Mouse (Mus musculus): ENCODE data around the gene Cdh4.

Cdh4 gene

DNA sequence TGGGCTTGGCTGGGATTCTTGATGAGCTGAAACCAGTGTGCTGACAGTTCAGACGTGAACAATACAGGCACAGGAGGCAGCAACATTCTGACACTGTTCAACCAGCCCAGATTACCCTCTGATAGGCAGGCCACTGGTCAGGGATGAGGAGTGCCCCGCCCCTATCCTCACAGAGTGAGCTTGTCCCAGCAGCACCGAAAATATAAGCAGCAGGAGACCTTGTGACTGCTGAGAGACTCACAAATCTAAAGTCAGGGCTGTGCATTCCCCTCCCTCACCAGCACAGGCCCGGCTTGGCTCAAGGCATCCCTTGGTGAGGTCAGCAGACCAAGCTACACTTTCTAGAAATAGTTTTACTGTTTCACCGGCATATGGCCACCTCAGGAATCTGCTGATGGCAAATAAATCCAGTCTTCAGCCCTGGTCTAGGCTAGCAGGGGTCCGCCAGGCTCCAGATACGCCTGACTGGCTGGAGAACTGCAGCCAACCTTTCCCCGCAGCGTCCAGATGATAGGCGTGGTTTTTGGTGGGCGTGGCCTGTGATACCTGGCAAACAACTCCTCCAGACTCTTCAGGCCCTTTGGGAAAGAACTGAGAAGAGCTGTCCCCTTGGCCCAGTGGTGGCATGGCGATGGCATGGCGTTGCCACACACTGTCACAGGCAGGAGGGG lies 332.3 kb downstream of the Cdh4 start:
- in situ Hi-C loops (cut with MboI, MseI): no loop called here

DNA sequence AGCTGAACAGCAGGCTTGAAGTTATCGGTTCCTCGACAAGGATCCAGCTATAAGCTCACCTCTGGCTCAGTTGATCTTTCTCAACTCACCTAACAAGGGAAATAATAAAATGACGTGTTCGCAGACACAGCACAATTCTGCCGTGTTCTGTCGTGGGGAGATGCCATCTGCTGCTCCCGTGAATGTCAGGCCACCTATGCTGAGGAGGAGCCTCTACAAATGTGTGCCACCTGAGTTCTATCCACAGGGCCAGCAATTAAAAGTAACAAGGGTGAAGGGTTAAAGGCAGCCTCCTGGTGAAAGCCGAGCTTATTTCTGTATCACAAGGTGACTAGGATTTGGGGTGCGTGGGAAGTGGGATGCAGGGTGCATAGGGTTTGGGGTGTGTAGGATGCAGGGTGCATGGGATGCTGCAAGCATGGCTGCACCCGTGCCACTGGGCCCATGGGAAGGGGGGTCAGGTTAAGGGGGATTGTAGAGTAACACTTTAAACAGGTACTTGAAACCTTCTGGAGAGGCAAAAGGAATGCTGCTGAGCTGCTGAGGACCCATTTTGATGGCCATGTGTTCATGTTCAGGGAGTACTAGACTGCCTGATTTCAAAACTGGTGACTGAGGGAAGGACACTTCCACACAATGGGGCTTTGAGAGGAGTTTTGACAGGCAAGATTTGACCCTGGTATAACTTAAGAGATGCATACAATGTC lies 333.9 kb downstream of the Cdh4 start:
- in situ Hi-C loops (cut with MboI, MseI): no loop called here

DNA sequence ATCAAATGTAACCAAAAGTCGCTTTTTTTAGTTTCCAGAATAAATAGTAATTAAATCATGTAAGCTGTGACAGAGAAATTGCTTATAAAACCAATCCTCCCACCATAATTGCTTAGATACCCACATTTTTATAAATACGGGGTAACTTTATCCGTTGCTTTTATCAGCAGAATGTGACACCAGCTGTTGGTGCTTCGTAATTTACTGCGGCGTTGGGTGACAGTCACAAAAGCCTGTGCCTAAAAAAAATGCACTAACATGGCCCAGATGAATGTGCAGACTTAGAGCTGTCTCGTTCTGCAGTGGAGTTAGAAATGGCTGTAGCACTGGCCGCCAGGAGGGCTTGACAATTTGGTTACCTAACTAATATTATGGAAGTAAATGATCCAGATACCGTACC lies 337.0 kb downstream of the Cdh4 start:
- in situ Hi-C loops (cut with MboI, MseI): no loop called here

DNA sequence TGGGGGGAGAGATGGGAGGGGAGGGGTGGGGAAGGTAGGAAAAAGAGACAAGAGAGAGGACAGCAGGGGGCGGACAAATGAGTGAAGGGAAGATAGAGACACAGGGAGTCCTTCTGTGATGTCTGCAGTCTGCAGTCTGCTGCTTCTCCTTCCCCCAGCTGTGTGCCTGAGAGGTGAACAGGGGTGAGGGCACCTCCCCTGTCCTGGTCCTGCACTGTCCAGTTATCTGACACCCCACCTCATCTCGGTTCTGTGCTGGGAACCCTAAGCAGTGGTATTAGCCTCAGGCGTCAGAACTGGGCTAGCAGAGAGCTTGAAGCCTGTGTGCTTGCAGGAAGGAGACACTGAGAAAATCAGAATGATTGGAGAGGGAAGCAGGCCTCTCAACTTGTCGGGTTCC lies 338.7 kb downstream of the Cdh4 start:
- in situ Hi-C loops (cut with MboI, MseI): no loop called here

DNA sequence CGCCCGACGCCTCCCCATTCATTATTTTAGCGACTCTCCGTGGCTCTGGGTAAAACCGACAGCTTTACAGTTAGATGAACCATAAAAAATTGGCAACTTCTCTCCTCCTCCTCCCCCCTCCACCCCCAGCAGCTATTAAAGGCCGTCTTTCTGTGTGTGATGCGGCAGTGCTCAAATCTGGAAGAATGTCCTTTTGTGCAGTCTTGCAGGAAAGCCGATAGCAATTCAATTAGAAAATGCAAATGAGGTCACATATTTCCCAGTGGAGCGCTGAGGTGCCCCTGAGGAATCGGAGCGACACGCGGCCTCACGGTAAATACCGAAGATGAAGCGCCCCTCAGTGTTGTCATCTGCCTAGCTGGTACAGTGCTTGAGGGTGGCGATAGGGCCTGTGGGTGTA lies 345.0 kb downstream of the Cdh4 start:
- in situ Hi-C loops (cut with MboI, MseI): no loop called here

DNA sequence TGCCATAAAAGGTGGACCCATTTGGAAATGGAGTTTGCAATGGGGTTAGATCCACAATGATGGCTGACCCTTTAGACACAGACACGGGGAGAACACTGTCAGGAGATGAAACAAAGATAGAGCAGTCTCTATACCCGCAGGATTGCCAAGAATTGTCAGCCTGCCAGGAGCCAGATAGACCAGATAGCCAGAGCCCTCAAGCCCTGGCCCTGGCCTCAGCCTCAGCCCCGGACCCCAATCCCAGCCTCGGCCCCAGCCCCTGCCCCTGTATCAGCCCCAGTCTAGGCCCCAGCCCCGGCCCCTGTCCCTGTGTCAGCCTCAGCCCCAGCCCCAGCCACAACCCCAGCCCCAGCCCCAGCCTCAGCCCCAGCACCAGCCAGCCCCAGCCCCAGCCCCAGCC lies 345.6 kb downstream of the Cdh4 start:
- in situ Hi-C loops (cut with MboI, MseI): no loop called here

DNA sequence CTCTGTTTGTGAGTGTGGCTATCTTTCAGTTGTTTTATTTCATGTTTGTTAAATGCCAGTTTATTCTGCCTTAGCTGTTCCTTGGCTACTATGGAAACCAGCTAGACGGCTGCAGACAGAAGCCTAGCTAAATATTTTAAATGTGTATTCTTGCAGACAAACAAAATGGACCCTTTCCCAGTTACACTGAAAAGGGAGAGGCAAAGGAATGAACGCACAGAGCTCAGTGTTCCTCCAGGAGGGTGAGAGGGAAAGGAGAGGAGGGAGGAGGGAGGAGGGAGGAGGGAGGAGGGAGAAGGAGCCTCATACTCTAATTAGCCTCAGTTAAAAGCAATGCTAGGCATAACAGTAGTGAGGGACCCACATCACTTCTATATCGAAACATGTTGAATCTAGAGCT lies 348.5 kb downstream of the Cdh4 start:
- in situ Hi-C loops (cut with MboI, MseI): no loop called here

DNA sequence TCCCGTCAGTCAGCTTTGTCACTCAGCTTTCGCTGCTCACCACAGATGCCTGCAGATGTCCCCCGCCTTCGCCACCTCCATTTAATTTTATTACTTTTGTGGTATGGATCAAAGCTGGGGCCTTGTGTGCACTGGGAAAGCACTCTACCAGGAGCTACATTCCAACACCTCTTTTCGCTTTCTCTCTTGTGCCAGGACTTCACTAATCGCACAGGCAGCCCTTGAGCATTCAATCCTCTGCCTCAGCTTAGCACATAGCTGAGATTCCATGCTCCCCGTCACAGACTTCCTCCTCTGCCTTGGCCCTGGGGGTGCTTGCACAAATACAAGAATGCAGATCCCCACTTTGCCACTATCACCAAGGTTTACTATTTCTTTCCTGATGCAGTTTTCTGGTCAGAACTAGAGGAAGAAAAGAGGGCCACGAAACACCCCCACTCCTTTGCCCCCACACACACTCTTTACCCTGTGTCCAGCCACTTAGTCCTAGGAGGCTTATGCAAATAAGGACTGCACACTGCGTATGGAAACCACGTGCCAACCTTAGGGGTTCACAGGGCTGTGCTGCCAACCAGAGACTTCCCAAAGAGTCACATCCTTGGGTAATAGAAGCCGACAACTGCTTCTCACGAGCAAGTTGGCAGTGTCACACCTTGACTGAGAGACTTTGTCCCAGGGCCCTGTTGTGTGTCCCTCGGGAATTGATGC lies 350.3 kb downstream of the Cdh4 start:
- in situ Hi-C loops (cut with MboI, MseI): no loop called here

DNA sequence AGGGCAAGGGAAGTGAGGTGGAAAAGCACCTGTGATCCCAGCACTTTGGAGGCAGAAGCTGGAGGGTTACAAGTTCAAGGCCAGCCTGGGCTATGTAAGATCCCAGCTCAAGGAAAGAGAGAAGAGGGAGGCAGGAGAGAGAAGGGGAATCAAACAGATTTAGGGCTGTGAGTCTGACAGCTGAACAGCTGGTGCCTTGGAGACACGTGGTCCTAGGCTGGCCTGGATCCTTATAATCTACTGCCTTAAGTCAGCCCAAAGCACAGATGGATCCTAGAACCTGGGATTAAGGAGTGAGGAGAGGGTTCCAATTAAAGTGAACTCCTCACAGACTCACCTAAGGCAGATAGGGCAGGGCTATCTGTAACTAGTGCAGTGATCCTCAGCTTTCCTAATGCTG lies 352.1 kb downstream of the Cdh4 start:
- in situ Hi-C loops (cut with MboI, MseI): no loop called here

DNA sequence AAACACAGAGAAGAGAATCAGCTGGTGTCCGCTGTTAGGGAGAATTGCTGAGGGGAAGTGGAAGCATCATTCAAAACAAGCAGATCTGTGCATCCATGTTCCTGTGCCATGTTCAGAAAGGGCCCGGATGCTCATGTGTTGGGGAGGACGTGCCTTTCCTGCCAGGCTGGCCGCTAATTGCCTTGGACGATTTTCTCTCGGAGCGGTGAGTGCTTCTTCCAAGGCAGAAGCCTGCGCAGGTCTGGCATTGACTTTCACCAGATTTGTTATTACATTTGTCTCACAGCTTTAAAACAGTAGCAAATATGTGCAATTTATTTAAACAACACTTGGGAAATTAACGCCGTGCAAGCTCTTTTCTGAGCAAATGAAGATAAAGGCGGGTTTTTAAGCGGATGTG lies 353.2 kb downstream of the Cdh4 start:
- in situ Hi-C loops (cut with MboI, MseI): no loop called here

DNA sequence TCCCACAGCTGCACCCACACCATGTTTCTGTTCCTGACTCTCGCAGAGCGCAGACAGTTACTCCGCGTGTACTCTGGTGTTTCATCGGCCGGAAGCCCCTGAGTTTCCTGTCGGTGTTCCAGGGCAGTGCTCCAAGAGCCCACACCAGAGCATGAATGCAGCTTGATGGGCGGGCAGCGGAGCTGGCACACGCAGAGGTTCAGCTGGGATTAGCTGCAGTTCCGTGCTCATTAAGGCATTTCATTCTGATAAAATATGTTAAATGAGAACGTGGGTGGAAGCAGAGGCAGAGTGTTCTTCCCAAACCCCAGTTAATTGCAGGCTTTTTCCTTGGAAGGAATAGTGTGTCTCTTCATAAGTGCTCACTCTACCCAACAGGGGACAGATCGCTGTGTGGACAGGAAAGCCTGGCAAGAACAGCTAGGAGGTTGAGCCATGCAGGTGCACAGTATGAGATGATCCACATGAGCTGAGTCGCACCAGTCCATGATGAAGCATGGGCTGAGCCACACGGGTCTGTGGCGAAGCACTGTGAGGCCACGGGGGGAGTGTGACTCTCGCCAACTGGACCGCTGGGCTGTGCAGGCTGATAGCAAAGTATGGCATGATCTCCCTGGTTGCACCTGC lies 357.8 kb downstream of the Cdh4 start:
- in situ Hi-C loops (cut with MboI, MseI): no loop called here

DNA sequence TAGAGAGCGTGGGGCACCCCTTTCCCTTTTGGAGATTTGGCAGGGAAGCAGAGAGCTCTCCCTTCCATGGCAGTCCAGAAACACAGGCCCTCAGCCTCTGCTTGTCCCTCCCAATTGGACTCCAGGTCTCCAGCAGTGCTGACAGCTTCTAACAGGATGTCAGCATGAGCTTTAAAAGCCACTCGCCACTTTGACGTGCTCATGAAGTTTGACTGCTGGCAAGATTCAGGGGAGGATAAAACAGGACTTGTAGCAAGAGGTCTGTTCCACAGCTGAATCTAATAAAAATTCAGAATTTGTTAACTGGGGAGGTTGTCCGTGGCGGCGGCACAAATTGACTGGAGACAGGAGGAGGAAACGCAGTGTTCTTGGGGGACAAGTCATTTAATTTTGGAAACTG lies 358.8 kb downstream of the Cdh4 start:
- in situ Hi-C loops (cut with MboI, MseI): no loop called here

DNA sequence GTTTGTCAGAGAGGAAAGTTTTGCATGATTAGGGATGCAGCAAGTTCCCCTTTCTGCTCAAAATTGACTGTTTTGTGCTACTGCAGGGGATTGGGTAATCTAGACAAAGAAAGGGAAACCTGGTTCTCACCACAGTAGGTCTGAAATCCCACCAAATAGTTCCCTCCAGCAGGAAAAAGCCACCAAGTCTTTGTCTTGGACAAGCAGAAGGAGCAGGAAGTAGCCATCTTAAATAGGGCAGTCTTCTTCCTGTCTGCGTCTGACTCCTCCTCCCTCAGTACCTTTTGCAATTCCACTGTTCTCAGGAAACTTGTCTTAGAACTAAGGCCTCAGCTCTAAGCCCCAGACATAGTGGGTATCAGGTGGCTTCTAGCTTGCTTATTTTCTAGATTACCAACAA lies 360.2 kb downstream of the Cdh4 start:
- in situ Hi-C loops (cut with MboI, MseI): no loop called here

DNA sequence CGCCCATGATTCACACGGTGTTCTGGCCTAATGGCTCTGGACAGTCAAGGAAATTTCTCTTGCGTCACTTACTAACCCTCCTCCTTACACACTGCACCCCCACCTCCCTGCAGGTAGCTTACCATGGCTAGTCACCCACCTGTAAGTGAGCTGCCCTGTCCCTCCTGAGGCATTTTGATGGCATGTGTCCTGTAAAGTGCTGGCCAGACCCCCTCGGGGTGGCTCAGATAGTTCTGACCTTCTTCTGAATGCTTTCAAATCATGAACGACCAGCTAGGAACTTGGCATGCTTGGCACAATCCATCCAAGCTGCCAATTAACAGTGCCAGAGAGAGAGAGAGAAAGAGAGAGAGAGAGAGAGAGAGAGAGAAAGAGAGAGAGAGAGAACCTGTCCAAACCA lies 368.9 kb downstream of the Cdh4 start:
- in situ Hi-C loops (cut with MboI, MseI): loop anchor here in 1 of 2 experiments (10.0 kb wide), 1 partner anchor 484 kb away; no protein-coding TSS in a partner anchor

DNA sequence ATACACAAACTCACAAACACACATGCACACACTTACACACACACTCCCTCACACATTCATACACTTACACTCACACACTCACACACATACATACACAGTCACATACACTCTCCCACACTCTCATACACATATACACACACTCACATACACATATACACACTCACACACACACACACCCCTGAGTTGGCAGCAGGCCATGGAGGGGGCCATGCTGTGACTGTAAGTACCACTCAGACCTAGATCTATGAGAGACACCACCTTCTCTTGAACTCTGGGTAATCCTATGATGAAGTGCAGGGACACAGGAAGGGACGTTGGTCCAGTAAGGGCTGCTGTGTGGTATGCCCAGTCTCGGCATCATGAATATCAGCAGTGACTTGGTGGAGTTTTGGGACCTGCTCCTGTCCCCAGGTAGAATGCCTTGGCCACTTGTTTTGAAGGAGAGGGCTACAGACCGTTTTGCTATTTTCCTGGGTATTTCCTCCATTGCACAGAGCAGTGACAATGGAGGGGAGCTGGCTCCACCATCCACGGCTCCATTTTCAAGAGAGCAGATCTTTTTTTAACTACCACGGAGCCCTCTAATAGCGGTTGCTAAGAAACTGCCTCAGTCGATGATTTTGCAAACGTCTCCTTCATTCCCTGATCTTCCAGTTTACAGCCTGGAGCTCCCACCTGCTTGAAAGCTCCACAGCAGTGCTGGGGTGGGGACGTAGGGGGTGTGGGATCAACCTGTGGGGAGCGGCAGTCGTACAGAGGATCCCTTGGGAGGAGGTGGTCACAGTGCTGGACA lies 371.0 kb downstream of the Cdh4 start:
- in situ Hi-C loops (cut with MboI, MseI): loop anchor here in 1 of 2 experiments (10.0 kb wide), 1 partner anchor 482 kb away; no protein-coding TSS in a partner anchor

DNA sequence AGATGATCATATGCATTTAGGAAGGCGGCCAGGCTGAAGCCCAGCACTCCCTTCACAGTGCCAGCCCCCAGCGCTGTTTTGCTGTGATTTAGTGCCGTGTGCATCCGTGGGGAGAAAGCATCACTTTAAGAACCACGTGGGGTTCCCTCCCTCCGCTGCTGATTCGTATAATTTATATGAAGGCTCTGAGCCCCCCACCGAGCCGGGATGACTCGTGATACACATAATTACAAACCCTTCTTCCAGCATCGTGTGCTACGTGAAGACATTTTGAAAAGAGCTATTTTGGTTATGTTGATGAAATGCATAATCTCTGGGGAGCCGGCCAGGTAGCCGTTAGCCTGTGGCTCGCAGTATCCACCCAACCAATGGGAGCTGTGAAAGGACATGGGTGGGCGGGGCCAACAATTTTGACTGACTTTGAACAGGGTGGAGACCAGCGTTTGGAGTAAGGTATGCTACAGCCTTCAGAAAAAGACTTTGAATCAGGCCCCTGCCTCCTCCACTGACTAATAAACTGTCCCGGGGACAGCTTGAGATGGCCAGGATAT lies 382.6 kb downstream of the Cdh4 start:
- in situ Hi-C loops (cut with MboI, MseI): no loop called here

DNA sequence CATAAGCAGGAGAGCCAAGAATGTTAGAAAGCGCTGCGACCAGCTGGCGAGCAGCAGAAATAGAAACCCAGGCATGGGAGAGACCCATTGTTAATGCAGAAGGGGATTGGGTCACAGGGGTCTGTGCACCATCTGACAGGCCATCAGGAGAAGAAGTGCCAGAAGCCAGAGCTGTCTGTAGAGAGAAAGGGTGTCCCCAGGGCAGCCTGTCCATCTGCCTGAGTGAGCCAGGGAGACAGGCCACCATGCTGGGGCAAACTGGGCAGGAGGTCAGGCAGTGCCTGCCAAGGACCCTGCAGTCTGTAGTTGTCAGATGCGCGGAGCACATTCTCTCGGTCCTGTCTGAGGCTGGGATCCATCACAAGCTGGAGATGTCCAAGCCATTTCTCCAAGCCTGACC lies 386.7 kb downstream of the Cdh4 start:
- in situ Hi-C loops (cut with MboI, MseI): no loop called here

DNA sequence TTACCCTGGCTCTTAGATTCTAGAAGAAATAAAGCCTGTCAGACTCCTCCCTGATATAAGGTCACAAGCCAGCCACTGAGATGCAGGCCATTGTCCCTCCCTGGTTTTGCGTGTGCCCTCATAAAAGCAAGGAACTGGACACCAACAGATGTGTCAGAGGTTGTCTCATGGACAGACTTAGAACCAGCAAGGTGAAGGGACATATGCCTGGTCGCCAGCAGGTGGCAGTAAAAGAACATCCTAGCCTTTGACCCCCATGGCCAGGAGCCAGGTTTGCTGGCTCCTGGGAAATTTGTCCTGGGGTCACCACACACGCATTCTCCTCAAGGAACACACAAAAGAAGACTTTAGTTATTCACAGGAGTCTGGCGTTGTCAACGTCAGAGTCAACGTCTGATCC lies 387.7 kb downstream of the Cdh4 start:
- in situ Hi-C loops (cut with MboI, MseI): no loop called here

DNA sequence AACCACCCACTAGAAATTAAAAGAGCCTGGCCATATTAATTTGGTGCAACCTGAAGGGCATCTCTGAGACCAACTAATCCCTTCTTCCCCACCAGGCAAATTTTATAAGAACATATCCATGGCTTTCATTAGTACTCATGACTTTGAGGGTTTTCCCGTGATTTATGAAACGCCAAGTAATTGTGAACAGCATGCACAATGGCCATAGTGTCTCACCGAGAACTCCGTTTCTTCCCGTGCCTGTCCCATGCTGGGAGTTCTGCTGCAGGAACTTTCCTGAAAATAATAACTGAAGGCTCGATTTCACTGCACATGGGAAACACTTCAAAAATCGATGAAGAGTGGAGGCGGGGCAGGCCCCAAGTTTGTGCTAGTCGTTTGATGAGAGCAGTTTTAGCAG lies 392.7 kb downstream of the Cdh4 start:
- in situ Hi-C loops (cut with MboI, MseI): no loop called here

DNA sequence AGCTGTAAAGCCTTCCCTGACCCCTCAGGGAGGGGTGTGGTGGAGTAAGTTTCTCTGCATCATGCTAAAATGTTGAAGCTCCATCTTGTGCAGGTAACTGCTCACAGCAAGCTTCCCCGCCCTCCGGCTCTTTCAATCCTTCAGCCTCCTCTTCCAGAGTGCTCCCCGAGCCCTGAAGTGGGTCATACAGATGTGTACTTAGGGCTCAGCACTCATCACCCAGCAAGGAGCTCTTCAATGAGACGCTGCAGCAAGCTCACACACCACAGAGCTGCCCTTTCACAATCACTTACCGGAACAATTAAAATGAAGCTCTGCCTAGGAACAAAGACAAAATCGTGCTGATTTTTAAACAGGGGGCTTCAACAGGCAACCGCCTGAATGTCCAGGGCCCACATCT lies 393.3 kb downstream of the Cdh4 start:
- in situ Hi-C loops (cut with MboI, MseI): no loop called here

DNA sequence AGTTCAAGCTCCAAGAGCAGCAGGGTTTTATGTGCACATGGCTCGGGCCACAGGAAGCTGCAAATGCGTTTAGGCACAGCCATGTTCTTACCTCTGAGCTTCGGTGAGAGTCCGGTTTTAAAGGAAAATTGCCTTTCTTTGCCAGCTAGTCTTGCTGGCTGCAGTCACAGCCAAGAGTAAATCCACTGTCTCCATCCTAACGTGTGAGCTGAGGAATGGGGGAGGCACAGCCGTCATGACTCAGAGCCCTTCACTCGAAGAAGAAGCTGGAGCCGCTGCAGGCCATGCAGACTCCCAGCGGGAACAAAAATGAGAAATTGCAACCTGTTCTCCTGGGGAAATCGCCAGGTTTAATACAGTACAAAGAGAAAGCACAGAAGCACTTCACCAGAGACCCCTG lies 395.0 kb downstream of the Cdh4 start:
- in situ Hi-C loops (cut with MboI, MseI): no loop called here
